Mouse (Mus musculus): ENCODE data around the gene Rptor.

GRCm38 (mm10) chr11:119928023-119928681 is 325.4 kb downstream of the Rptor start:
- TF ChIP-seq CTCF (IDR thresholded peaks at IDR 0.05; ENCODE audit: insufficient read depth, low read length) = no peak
- no peak for TF ChIP-seq POLR2A (IDR thresholded peaks at IDR 0.05; ENCODE audit: borderline replicate concordance, extremely low read depth, low read depth, low read length)
